Mouse (Mus musculus): ENCODE measurements at regions not wholly inside any gene's neighbourhood (a gene's known extent, or its start where the extent isn't known, plus 50 kb on each side); places are given as distances from the start of the nearest gene placed in this dataset.

DNA sequence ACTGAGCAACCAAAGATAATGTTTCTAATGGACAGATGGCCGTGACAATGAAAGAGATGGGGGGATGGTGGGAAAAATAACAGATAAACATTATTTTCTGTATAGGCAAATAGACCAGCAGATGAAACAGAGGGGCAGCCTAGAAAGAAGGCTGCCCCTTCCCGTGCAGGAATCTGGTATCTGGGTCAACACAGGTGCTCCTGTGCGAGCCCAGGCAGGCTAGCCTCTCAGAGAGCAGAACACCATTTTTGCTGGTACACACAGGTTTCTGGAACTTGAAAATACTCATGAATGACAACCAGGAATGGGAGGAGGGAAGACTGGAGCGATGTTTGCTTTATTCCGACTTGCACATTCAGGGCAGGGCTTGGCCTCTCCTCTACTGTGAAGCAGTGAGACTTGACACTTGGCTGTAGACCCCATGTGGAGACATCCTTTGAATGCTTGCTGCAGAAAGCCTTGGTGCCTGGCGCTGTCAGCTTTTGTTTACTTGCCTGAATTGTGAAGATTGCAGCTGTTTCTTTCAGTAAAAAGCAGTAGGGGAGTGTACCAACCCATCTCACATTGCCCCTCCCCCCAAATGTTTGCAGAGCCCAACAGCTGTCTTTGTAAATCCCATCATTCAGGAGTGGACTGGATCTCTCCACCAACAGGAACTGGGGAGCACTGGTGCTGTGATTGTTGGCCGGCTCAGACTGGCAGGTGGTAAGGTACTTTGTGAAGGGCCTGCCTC lies 172.5 kb downstream of the Gm5426 start:
- TF ChIP-seq NANOG (IDR thresholded peaks at IDR 0.05; ENCODE audit: borderline replicate concordance, low read length) (peak; percentile 50; the same call in 1 of the 2 replicates), POU5F1 (IDR thresholded peaks at IDR 0.05; ENCODE audit: borderline replicate concordance, low read length) (no peak)
- no peak overlapping the region for H3K4me3 ChIP-seq (replicated peaks; ENCODE audit: low read length)
- H3K4me1 ChIP-seq (replicated peaks; ENCODE audit: low read depth, low read length) = peaks cover 36% of the 10 kb centered on the region
- no peaks in the 10 kb centered on the region for H3K27me3 ChIP-seq (ENCODE audit: insufficient read depth, low read length)
- no peaks in the 10 kb centered on the region for H3K36me3 ChIP-seq (ENCODE audit: insufficient read depth, low read length)
- H3K9me3 ChIP-seq (ENCODE audit: low read length) = peaks cover 20% of the 10 kb centered on the region

DNA sequence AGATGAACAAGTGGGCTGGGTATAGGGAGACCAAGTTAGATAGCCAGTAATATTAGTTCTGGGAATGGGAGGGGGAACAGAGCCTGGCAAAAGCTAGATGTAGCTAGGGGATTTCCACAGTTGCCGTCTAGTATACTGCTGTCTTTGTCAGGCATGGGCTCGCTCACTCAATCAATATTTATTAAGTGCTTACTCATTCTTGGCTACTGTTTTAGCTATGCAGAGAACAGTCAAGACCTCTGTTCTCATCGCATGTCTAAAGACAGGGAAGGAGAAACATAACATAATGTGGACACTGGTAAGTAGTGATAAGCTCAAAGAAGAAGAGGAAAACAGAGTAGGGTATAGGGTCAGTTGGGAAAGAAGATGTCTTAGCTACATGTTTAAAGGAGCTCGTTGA lies 173.4 kb downstream of the Gm5426 start:
- H3K36me3 ChIP-seq (ENCODE audit: insufficient read depth, low read length) = no peaks in the 10 kb centered on the region
- no peaks in the 10 kb centered on the region for H3K27me3 ChIP-seq (ENCODE audit: insufficient read depth, low read length)
- H3K4me1 ChIP-seq (replicated peaks; ENCODE audit: low read depth, low read length) = peaks cover 36% of the 10 kb centered on the region
- H3K9me3 ChIP-seq (ENCODE audit: low read length) = peaks cover 20% of the 10 kb centered on the region
- no peak overlapping the region for H3K4me3 ChIP-seq (replicated peaks; ENCODE audit: low read length)
- TF ChIP-seq NANOG (IDR thresholded peaks at IDR 0.05; ENCODE audit: borderline replicate concordance, low read length) (no peak), POU5F1 (IDR thresholded peaks at IDR 0.05; ENCODE audit: borderline replicate concordance, low read length) (no peak), CTCF (conservative IDR thresholded peaks at IDR 0.05; ENCODE audit: low read length) (no peak)

DNA sequence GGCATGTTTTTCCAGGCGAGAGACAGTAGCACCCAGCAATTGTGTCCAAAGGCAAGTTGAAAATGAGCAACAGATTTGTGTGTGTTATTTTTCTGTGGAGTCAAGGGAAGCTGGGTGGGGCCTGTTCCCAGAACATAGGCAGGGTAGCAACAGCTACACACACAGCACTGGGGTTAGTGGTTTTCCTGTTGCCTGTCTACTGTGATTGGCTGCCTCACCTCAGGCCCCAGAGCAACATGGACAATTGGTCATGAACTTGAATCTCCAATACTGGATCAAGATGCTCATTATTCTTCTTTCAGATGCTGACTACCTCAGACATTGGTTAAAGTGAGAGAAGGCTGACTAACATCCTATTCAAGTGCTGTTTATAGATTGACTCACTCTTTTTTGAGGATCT lies 188.9 kb downstream of the Gm5426 start:
- Histone ChIP-seq H3K9me3 (ENCODE audit: low read length) (no peaks in the 10 kb centered on the region), H3K4me1 (replicated peaks; ENCODE audit: low read depth, low read length) (no peaks in the 10 kb centered on the region), H3K27me3 (ENCODE audit: insufficient read depth, low read length) (no peaks in the 10 kb centered on the region), H3K4me3 (replicated peaks; ENCODE audit: low read length) (no peak overlapping the region), H3K36me3 (ENCODE audit: insufficient read depth, low read length) (no peaks in the 10 kb centered on the region)
- TF ChIP-seq CTCF (conservative IDR thresholded peaks at IDR 0.05; ENCODE audit: low read length) = no peak
- no peak for TF ChIP-seq NANOG (IDR thresholded peaks at IDR 0.05; ENCODE audit: borderline replicate concordance, low read length)
- TF ChIP-seq POU5F1 (IDR thresholded peaks at IDR 0.05; ENCODE audit: borderline replicate concordance, low read length) = no peak

DNA sequence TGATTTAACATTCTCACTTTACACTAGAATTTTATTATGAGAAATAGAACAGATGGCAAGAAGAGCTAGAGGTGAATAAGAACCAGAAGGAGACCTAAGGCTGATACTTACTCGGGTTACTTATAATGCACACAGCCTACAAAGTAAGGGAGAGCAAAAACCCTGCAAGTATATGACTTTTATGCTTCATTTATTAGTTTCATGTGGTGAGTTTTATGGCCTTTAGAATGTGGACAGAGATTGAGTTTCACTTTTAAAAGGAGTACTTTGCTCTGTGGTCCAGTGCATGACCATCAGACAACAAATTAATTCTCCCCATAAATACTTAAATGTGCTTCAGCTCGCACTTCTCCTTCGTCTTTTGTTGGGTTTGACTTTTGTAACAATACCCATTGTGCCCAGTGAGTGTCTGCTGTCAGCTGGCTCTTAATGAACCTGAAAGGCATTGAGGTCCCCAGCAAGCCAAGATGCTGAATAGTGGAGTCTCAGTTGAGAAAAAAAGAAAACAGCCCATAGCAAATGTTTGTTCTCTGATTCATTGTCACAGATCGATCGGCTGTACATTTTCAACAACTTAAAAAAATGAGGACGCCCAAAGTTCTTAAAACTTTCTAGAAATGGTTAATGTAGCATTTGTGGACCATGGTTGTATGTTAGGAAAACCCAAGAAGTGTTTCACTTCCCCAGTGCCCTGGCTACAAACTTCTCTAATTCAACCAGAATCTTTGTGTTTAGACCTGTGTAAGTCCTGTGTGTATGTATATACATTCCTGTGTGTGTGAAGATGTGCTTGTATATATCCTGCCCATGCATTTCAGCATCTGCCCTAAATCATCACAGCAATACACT lies 194.5 kb downstream of the Gm5426 start:
- Histone ChIP-seq H3K4me3 (replicated peaks; ENCODE audit: low read length) (no peak overlapping the region), H3K4me1 (replicated peaks; ENCODE audit: low read depth, low read length) (peaks cover 13% of the 10 kb centered on the region; the same call in 1 of the 2 replicates), H3K9me3 (ENCODE audit: low read length) (no peaks in the 10 kb centered on the region), H3K36me3 (ENCODE audit: insufficient read depth, low read length) (no peaks in the 10 kb centered on the region), H3K27me3 (ENCODE audit: insufficient read depth, low read length) (no peaks in the 10 kb centered on the region)
- no peak for TF ChIP-seq POU5F1 (IDR thresholded peaks at IDR 0.05; ENCODE audit: borderline replicate concordance, low read length)
- no peak for TF ChIP-seq CTCF (conservative IDR thresholded peaks at IDR 0.05; ENCODE audit: low read length)
- no peak for TF ChIP-seq NANOG (IDR thresholded peaks at IDR 0.05; ENCODE audit: borderline replicate concordance, low read length)

DNA sequence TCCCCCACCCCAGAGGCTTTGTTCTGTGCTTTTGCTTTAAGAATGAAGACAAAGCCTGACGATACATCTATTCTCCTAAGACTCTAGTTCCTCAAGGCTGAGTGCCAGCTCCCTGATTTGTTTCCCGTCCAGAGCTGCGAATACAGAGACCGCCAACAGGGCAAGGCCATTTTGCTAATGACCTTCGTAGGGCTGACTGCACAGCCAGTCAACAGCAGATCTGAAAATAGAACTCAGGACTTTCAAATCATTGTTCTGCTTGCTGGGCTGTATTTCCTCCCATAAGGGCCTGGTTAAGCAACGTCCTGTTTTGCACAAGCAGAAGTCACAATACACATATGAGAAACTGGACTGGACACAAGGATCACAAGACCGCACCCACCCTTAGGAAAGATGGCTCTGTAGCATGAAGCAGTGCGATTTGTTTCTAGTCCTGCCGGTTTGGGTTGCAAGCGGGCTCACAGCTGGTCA lies 196.4 kb downstream of the Gm5426 start:
- H3K9me3 ChIP-seq (ENCODE audit: low read length) = no peaks in the 10 kb centered on the region
- H3K4me1 ChIP-seq (replicated peaks; ENCODE audit: low read depth, low read length) = peaks cover 13% of the 10 kb centered on the region; the same call in 1 of the 2 replicates
- no peak for TF ChIP-seq POU5F1 (IDR thresholded peaks at IDR 0.05; ENCODE audit: borderline replicate concordance, low read length)
- TF ChIP-seq CTCF (conservative IDR thresholded peaks at IDR 0.05; ENCODE audit: low read length) = no peak
- TF ChIP-seq NANOG (IDR thresholded peaks at IDR 0.05; ENCODE audit: borderline replicate concordance, low read length) = no peak
- no peak overlapping the region for H3K4me3 ChIP-seq (replicated peaks; ENCODE audit: low read length)
- H3K36me3 ChIP-seq (ENCODE audit: insufficient read depth, low read length) = no peaks in the 10 kb centered on the region
- no peaks in the 10 kb centered on the region for H3K27me3 ChIP-seq (ENCODE audit: insufficient read depth, low read length)

DNA sequence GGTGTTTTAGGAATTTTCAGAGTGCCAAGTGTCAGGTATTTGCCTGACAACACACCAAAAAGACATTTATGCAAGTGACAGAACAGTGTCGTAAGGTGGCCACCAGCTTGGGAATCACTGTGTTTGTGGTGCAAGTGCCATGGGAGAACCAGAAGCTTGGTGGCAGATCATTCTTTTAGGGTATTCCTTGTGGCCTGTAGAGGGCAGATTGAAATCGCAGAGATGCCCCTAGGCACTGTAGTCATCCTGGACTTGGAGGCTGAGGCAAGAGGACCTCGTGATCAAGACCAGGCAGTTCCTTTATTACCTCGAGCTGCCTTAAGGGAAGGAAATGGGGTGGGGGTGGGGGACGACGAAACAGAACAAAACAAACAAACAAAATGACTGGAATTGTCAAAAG lies 196.8 kb downstream of the Gm5426 start:
- no peaks in the 10 kb centered on the region for H3K27me3 ChIP-seq (ENCODE audit: insufficient read depth, low read length)
- H3K9me3 ChIP-seq (ENCODE audit: low read length) = no peaks in the 10 kb centered on the region
- no peaks in the 10 kb centered on the region for H3K36me3 ChIP-seq (ENCODE audit: insufficient read depth, low read length)
- H3K4me3 ChIP-seq (replicated peaks; ENCODE audit: low read length) = no peak overlapping the region
- TF ChIP-seq CTCF (conservative IDR thresholded peaks at IDR 0.05; ENCODE audit: low read length) = no peak
- TF ChIP-seq POU5F1 (IDR thresholded peaks at IDR 0.05; ENCODE audit: borderline replicate concordance, low read length) = no peak
- TF ChIP-seq NANOG (IDR thresholded peaks at IDR 0.05; ENCODE audit: borderline replicate concordance, low read length) = no peak
- H3K4me1 ChIP-seq (replicated peaks; ENCODE audit: low read depth, low read length) = peaks cover 13% of the 10 kb centered on the region; the same call in 1 of the 2 replicates

DNA sequence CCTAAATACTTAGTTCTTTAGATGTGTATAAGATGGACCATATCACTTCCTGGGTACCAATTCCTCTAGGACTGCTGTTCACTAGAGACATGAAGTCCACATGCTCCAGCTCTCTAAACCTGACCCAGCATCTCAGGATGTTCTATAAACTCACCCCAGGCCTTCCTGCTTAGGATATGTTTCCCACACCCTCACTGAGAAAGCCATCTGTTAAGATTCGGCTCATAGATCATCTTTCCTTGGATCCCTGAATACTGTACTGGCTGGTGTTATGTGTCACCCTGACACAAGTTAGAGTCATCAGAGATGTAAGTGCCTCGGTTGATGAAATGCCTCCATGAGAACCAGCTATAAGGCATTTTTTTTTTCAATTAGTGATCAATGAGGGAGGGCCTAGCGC lies 199.9 kb downstream of the Gm5426 start:
- no peaks in the 10 kb centered on the region for H3K9me3 ChIP-seq (ENCODE audit: low read length)
- H3K27me3 ChIP-seq (ENCODE audit: insufficient read depth, low read length) = no peaks in the 10 kb centered on the region
- TF ChIP-seq NANOG (IDR thresholded peaks at IDR 0.05; ENCODE audit: borderline replicate concordance, low read length) = no peak
- no peak for TF ChIP-seq CTCF (conservative IDR thresholded peaks at IDR 0.05; ENCODE audit: low read length)
- TF ChIP-seq POU5F1 (IDR thresholded peaks at IDR 0.05; ENCODE audit: borderline replicate concordance, low read length) = no peak
- H3K4me3 ChIP-seq (replicated peaks; ENCODE audit: low read length) = no peak overlapping the region
- H3K36me3 ChIP-seq (ENCODE audit: insufficient read depth, low read length) = no peaks in the 10 kb centered on the region
- peaks cover 13% of the 10 kb centered on the region; the same call in 1 of the 2 replicates for H3K4me1 ChIP-seq (replicated peaks; ENCODE audit: low read depth, low read length)

DNA sequence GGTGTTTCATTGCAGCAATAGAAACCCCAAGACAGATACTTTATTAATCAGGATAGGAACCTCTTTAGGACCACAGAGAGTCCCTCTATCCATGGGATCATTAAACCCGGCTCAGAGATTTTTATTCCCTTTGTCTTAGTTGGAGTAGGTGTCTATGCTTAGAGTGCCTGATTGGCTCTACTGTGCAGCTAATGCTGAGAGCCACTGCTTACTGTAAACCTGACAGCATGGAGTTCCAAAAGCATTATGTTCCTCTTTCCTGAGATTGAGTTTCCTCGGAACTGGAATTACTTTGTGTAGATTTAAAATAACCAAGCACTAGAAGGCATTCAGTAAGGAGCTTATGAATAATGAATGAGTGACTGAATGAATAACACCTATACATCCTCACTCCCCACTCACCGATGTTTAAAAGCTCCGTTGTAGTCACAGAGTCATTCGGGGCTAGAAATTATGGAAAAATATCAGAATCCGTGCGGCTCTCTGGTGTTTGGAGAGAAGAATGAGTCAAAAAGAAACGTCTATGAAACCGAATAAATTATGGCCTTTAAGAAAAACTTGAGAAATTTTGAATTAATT lies 200.8 kb downstream of the Gm5426 start:
- TF ChIP-seq CTCF (conservative IDR thresholded peaks at IDR 0.05; ENCODE audit: low read length) (no peak), POU5F1 (IDR thresholded peaks at IDR 0.05; ENCODE audit: borderline replicate concordance, low read length) (no peak), NANOG (IDR thresholded peaks at IDR 0.05; ENCODE audit: borderline replicate concordance, low read length) (no peak)

More for the DNA sequence above, 200.8 kb downstream of the Gm5426 start:
- H3K4me3 ChIP-seq (replicated peaks; ENCODE audit: low read length) = no peak overlapping the region
- no peaks in the 10 kb centered on the region for H3K36me3 ChIP-seq (ENCODE audit: insufficient read depth, low read length)
- H3K27me3 ChIP-seq (ENCODE audit: insufficient read depth, low read length) = no peaks in the 10 kb centered on the region
- peaks cover 13% of the 10 kb centered on the region; the same call in 1 of the 2 replicates for H3K4me1 ChIP-seq (replicated peaks; ENCODE audit: low read depth, low read length)
- H3K9me3 ChIP-seq (ENCODE audit: low read length) = no peaks in the 10 kb centered on the region
